Mouse (Mus musculus): Measurements from ENCODE around the gene Chil5.

- TF ChIP-seq MAFK (IDR thresholded peaks at IDR 0.05; ENCODE audit: insufficient read depth, low read depth, low read length) (no peak), ZC3H11A (IDR thresholded peaks at IDR 0.05; ENCODE audit: borderline replicate concordance, low read depth, low read length) (no peak), HCFC1 (IDR thresholded peaks at IDR 0.05; ENCODE audit: borderline replicate concordance, insufficient read depth, low read length) (no peak), CHD2 (IDR thresholded peaks at IDR 0.05; ENCODE audit: low read depth, low read length) (no peak), ZNF384 (IDR thresholded peaks at IDR 0.05; ENCODE audit: low read depth, low read length) (no peak)
Observed at GRCm38 (mm10) chr3:106001416-106002370, 30.9 kb downstream of the Chil5 start.
